Mouse (Mus musculus): ENCODE measurements around the gene Vmn1r26.
"Not testable (repeated sequence)": the region's sequence is repeated elsewhere in the genome, so short reads cannot be mapped to it uniquely, and the experiment has no call there.

Gene Vmn1r26

GRCm38 (mm10) chr6:58015059-58015458 is at the start of gene Vmn1r26:
Vmn1r26 (minus strand) TSS chr6:58015159.
- no peak for DNase-seq (ENCODE audit: low read depth)

GRCm38 (mm10) chr6:58044025-58044424 is 29.1 kb upstream of the Vmn1r26 start:
- no peak for DNase-seq (ENCODE audit: low read depth)

GRCm38 (mm10) chr6:58017478-58017877 is 2.5 kb upstream of the Vmn1r26 start:
- not testable (repeated sequence) for DNase-seq (ENCODE audit: low read depth)

- no peak for DNase-seq (ENCODE audit: low read depth)
These were observed 34.2 kb downstream of the Vmn1r26 start, which contains the start of gene Vmn1r25 for GRCm38 (mm10) chr6:57980710-57981109. Vmn1r25 (minus strand) TSS chr6:57980810.

GRCm38 (mm10) chr6:57961403-57961802 is 53.6 kb downstream of the Vmn1r26 start, which contains the start of gene Vmn1r24:
Vmn1r24 (minus strand) TSS chr6:57961503.
- DNase-seq (ENCODE audit: low read depth): not testable (repeated sequence)
